Mouse (Mus musculus) ovary, adult 18-20 months (tissue): ENCODE data around the gene Mettl17.
A peak's percentile ranks its signal among the peaks of the same experiment; 100 is the strongest.
"Not testable (repeated sequence)": the region's sequence is repeated elsewhere in the genome, so short reads cannot be mapped to it uniquely, and the experiment has no call there.

Experiments used
- DNase-seq: peaks from one replicate; pipeline ENCODE4 v3.0.0; 2022; ENCODE audit warnings: low spot score, mixed read lengths

Mettl17 gene

GRCm38 (mm10) chr14:51884598-51885331 is at the start of gene Mettl17:
Gene Mettl17 (plus strand): TSS chr14:51884842.
- DNase-seq: peak; percentile 92

GRCm38 (mm10) chr14:51838480-51838879 is 46.2 kb upstream of the Mettl17 start:
- DNase-seq: not testable (repeated sequence)

- DNase-seq: no peak
Measured at GRCm38 (mm10) chr14:51842250-51842649, 42.4 kb upstream of the Mettl17 start.

GRCm38 (mm10) chr14:51842781-51843180 is 41.9 kb upstream of the Mettl17 start:
- DNase-seq: no peak

- DNase-seq: no peak
Measured at GRCm38 (mm10) chr14:51843882-51844281, 40.8 kb upstream of the Mettl17 start.

GRCm38 (mm10) chr14:51846566-51846965 is 38.1 kb upstream of the Mettl17 start:
- DNase-seq: no peak

GRCm38 (mm10) chr14:51851006-51851405 is 33.6 kb upstream of the Mettl17 start:
- DNase-seq: not testable (repeated sequence)

- DNase-seq: no peak
Measured at GRCm38 (mm10) chr14:51853399-51853798, 31.2 kb upstream of the Mettl17 start, which contains the start of gene Ear6. Gene Ear6 (plus strand): TSS chr14:51853699.

- DNase-seq: not testable (repeated sequence)
Measured at GRCm38 (mm10) chr14:51855280-51855679, 29.4 kb upstream of the Mettl17 start.

GRCm38 (mm10) chr14:51863603-51864002 is 21.0 kb upstream of the Mettl17 start:
- DNase-seq: not testable (repeated sequence)

- DNase-seq: no peak
Measured at GRCm38 (mm10) chr14:51870756-51871155, 13.9 kb upstream of the Mettl17 start.

GRCm38 (mm10) chr14:51871741-51872140 is 12.9 kb upstream of the Mettl17 start:
- peak; percentile 20 for DNase-seq

- DNase-seq: no peak
Measured at GRCm38 (mm10) chr14:51877517-51877916, 7.1 kb upstream of the Mettl17 start.

- peak; percentile 54 for DNase-seq
Measured at GRCm38 (mm10) chr14:51883527-51884030, 1.1 kb upstream of the Mettl17 start.

GRCm38 (mm10) chr14:51884031-51884544 is 554 bp upstream of the Mettl17 start:
- no peak for DNase-seq

- no peak for DNase-seq
Measured at GRCm38 (mm10) chr14:51886051-51886450, 1.4 kb downstream of the Mettl17 start.

GRCm38 (mm10) chr14:51889833-51890232 is 5.2 kb downstream of the Mettl17 start:
- DNase-seq: no peak

GRCm38 (mm10) chr14:51892191-51892939 is 7.7 kb downstream of the Mettl17 start, which contains the start of gene Slc39a2:
Gene Slc39a2 (plus strand): TSS chr14:51892889.
- DNase-seq: no peak

GRCm38 (mm10) chr14:51893094-51893794 is 8.6 kb downstream of the Mettl17 start:
- no peak for DNase-seq

- no peak for DNase-seq
Measured at GRCm38 (mm10) chr14:51893809-51894208, 9.2 kb downstream of the Mettl17 start.

- DNase-seq: no peak
Measured at GRCm38 (mm10) chr14:51895071-51895470, 10.4 kb downstream of the Mettl17 start.

GRCm38 (mm10) chr14:51896019-51896418 is 11.4 kb downstream of the Mettl17 start:
- no peak for DNase-seq
